Mouse (Mus musculus): ENCODE data around the gene Mark4. TPM values are rescaled to one million over a fixed set of nuclear protein-coding genes. Genes with fewer than 3 reads are reported as not detected.

Mark4 gene
- 9.9 and 10.3 TPM in 2 replicates for total RNA-seq (2012; rRNA removed)

GRCm38 (mm10) chr7:19458591-19459111, at the start of gene Mark4:
Gene Mark4 (minus strand): TSS chr7:19458821.
- H3K27ac ChIP-seq (ENCODE audit: insufficient read depth, low read depth, low read length, poor library complexity, severe bottlenecking), result peak within 1 kb of the TSS; percentile 37; the same call in 1 of the 2 replicates
- H3K4me3 ChIP-seq (ENCODE audit: insufficient read depth in 1 of 2, low read depth in 1 of 2, low read length in 2 of 2, poor library complexity in 1 of 2, severe bottlenecking in 1 of 2), result peak within 1 kb of the TSS; percentile 94 to 99
- H3K9me3 ChIP-seq (ENCODE audit: control insufficient read depth, insufficient read depth, low read depth, low read length), result no peaks in the 10 kb centered on the region
- TF ChIP-seq HCFC1 (IDR thresholded peaks at IDR 0.05; ENCODE audit: borderline replicate concordance, insufficient read depth, low read length) (no peak; the same call in 1 of the 2 replicates), MAFK (IDR thresholded peaks at IDR 0.05; ENCODE audit: insufficient read depth, low read depth, low read length) (no peak), CHD2 (IDR thresholded peaks at IDR 0.05; ENCODE audit: low read depth, low read length) (no peak), ZNF384 (IDR thresholded peaks at IDR 0.05; ENCODE audit: low read depth, low read length) (no peak), ZC3H11A (IDR thresholded peaks at IDR 0.05; ENCODE audit: borderline replicate concordance, low read depth, low read length) (no peak)
- H3K4me1 ChIP-seq (ENCODE audit: control insufficient read depth in 2 of 2, insufficient read depth in 2 of 2, low read length in 2 of 2, poor library complexity in 1 of 2), result peaks cover 0 to 35% of the 10 kb centered on the region in 2 experiments; a peak in 2 of 4 replicates
- in situ Hi-C loops (cut with MboI; ENCODE audit: low sequenced_read_pairs in 2 of 2, unreplicated experiment in 2 of 2), result no loop called here
- H3K9ac ChIP-seq (ENCODE audit: insufficient read depth, low read depth, low read length, poor library complexity, severe bottlenecking), result peak within 1 kb of the TSS; percentile 89
- H3K36me3 ChIP-seq (ENCODE audit: control insufficient read depth, insufficient read depth, low read length, poor library complexity, severe bottlenecking), result no peaks in the 10 kb centered on the region; the same call in 1 of the 2 replicates
- DNase-seq (ENCODE audit: low read depth, low spot score), result peak; percentile 70

GRCm38 (mm10) chr7:19507612-19507981, 49.0 kb upstream of the Mark4 start:
- Histone ChIP-seq H3K36me3 (ENCODE audit: control insufficient read depth, insufficient read depth, low read length, poor library complexity, severe bottlenecking) (no peaks in the 10 kb centered on the region), H3K27ac (ENCODE audit: insufficient read depth, low read depth, low read length, poor library complexity, severe bottlenecking) (0 out of 2 replicates have a peak overlapping the region, but pooled peaks have one; percentile 9), H3K4me3 (ENCODE audit: insufficient read depth in 1 of 2, low read depth in 1 of 2, low read length in 2 of 2, poor library complexity in 1 of 2, severe bottlenecking in 1 of 2) (peak overlapping the region; percentile 67 to 96), H3K9ac (ENCODE audit: insufficient read depth, low read depth, low read length, poor library complexity, severe bottlenecking) (peak overlapping the region; percentile 45), H3K4me1 (ENCODE audit: control insufficient read depth in 2 of 2, insufficient read depth in 2 of 2, low read length in 2 of 2, poor library complexity in 1 of 2) (peaks cover 0 to 8% of the 10 kb centered on the region in 2 experiments; a peak in 1 of 4 replicates), H3K9me3 (ENCODE audit: control insufficient read depth, insufficient read depth, low read depth, low read length) (no peaks in the 10 kb centered on the region)
- DNase-seq (ENCODE audit: low read depth, low spot score), result no peak
- no peak for TF ChIP-seq HCFC1 (IDR thresholded peaks at IDR 0.05; ENCODE audit: borderline replicate concordance, insufficient read depth, low read length)
- no peak for TF ChIP-seq CHD2 (IDR thresholded peaks at IDR 0.05; ENCODE audit: low read depth, low read length)
- no peak for TF ChIP-seq ZNF384 (IDR thresholded peaks at IDR 0.05; ENCODE audit: low read depth, low read length)
- no peak for TF ChIP-seq ZC3H11A (IDR thresholded peaks at IDR 0.05; ENCODE audit: borderline replicate concordance, low read depth, low read length)
- TF ChIP-seq MAFK (IDR thresholded peaks at IDR 0.05; ENCODE audit: insufficient read depth, low read depth, low read length), result no peak
- in situ Hi-C loops (cut with MboI; ENCODE audit: low sequenced_read_pairs in 2 of 2, unreplicated experiment in 2 of 2), result no loop called here

DNA sequence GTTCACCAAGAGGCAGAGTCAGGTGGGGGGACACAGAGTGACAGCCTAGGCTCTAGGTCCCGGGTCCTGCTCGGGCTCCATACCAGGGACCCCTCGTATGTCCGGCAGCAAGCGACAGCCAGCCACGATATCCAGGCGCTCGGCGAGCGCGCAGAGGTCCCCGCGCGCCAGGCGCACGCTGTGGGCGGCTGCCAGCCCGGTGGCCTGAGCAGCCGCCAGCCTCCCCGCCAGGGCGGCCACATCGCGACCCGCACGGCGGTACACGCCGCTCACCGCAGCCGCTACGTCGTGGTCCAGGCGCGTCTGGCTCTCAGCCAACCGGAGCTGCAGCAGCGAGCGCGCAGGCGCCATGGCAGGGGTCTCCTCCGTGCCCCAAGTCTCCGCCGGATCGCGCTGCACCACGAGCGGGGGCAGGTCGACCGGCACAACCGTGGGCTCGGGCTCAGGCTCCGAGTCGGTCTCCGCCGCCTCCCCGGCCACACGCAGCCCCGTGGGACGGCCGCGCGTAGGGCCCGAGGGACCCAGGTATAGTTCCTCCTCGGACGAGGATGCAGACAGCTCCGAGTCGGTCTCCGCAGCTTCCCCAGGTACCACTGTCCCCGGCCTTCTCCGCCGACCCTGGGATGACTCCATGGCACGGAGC, 48.5 kb upstream of the Mark4 start:
- peak overlapping the region; percentile 67 to 96 for H3K4me3 ChIP-seq (ENCODE audit: insufficient read depth in 1 of 2, low read depth in 1 of 2, low read length in 2 of 2, poor library complexity in 1 of 2, severe bottlenecking in 1 of 2)
- H3K9me3 ChIP-seq (ENCODE audit: control insufficient read depth, insufficient read depth, low read depth, low read length), result no peaks in the 10 kb centered on the region
- in situ Hi-C loops (cut with MboI; ENCODE audit: low sequenced_read_pairs in 2 of 2, unreplicated experiment in 2 of 2), result no loop called here
- no peak for DNase-seq (ENCODE audit: low read depth, low spot score)
- 0 out of 2 replicates have a peak overlapping the region, but pooled peaks have one; percentile 9 for H3K27ac ChIP-seq (ENCODE audit: insufficient read depth, low read depth, low read length, poor library complexity, severe bottlenecking)
- peak overlapping the region; percentile 45 for H3K9ac ChIP-seq (ENCODE audit: insufficient read depth, low read depth, low read length, poor library complexity, severe bottlenecking)
- TF ChIP-seq MAFK (IDR thresholded peaks at IDR 0.05; ENCODE audit: insufficient read depth, low read depth, low read length) (no peak), CHD2 (IDR thresholded peaks at IDR 0.05; ENCODE audit: low read depth, low read length) (no peak), HCFC1 (IDR thresholded peaks at IDR 0.05; ENCODE audit: borderline replicate concordance, insufficient read depth, low read length) (no peak), ZNF384 (IDR thresholded peaks at IDR 0.05; ENCODE audit: low read depth, low read length) (no peak), ZC3H11A (IDR thresholded peaks at IDR 0.05; ENCODE audit: borderline replicate concordance, low read depth, low read length) (no peak)
- peaks cover 0 to 8% of the 10 kb centered on the region in 2 experiments; a peak in 1 of 4 replicates for H3K4me1 ChIP-seq (ENCODE audit: control insufficient read depth in 2 of 2, insufficient read depth in 2 of 2, low read length in 2 of 2, poor library complexity in 1 of 2)
- no peaks in the 10 kb centered on the region for H3K36me3 ChIP-seq (ENCODE audit: control insufficient read depth, insufficient read depth, low read length, poor library complexity, severe bottlenecking)

DNA sequence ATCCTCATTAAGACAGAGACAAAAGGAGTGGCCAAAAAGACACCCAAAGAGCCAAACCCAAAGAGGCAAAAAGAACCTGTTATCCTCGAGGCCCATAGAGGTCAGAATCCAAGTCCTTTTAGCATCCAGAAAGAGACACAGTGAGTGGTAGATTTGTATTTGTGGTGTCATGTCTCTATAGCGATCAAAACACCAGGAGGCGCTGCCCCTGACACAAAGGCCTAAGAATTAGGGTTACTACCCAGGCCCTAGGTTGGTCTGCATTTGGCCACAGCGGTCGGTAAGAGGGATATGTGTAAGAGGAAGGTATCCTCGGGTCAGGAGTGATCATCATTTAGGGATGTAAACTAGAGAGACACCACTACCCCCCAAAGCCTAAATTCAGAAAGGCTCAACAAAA, 47.7 kb upstream of the Mark4 start:
- Histone ChIP-seq H3K4me3 (ENCODE audit: insufficient read depth in 1 of 2, low read depth in 1 of 2, low read length in 2 of 2, poor library complexity in 1 of 2, severe bottlenecking in 1 of 2) (peak overlapping the region; percentile 67 to 96; a peak in 2 of 4 replicates), H3K9me3 (ENCODE audit: control insufficient read depth, insufficient read depth, low read depth, low read length) (no peaks in the 10 kb centered on the region), H3K4me1 (ENCODE audit: control insufficient read depth in 2 of 2, insufficient read depth in 2 of 2, low read length in 2 of 2, poor library complexity in 1 of 2) (peaks cover 0 to 8% of the 10 kb centered on the region in 2 experiments; a peak in 1 of 4 replicates), H3K9ac (ENCODE audit: insufficient read depth, low read depth, low read length, poor library complexity, severe bottlenecking) (peak overlapping the region; percentile 45; the same call in 1 of the 2 replicates), H3K27ac (ENCODE audit: insufficient read depth, low read depth, low read length, poor library complexity, severe bottlenecking) (no peak overlapping the region), H3K36me3 (ENCODE audit: control insufficient read depth, insufficient read depth, low read length, poor library complexity, severe bottlenecking) (no peaks in the 10 kb centered on the region)
- in situ Hi-C loops (cut with MboI; ENCODE audit: low sequenced_read_pairs in 2 of 2, unreplicated experiment in 2 of 2), result no loop called here
- DNase-seq (ENCODE audit: low read depth, low spot score), result no peak
- TF ChIP-seq MAFK (IDR thresholded peaks at IDR 0.05; ENCODE audit: insufficient read depth, low read depth, low read length) (no peak), ZNF384 (IDR thresholded peaks at IDR 0.05; ENCODE audit: low read depth, low read length) (no peak), ZC3H11A (IDR thresholded peaks at IDR 0.05; ENCODE audit: borderline replicate concordance, low read depth, low read length) (no peak), CHD2 (IDR thresholded peaks at IDR 0.05; ENCODE audit: low read depth, low read length) (no peak), HCFC1 (IDR thresholded peaks at IDR 0.05; ENCODE audit: borderline replicate concordance, insufficient read depth, low read length) (no peak)
